Mouse (Mus musculus): ENCODE results near the gene Henmt1.

Henmt1 gene

GRCm38 (mm10) chr3:108997284-108997683, 57.6 kb downstream of the Henmt1 start:
- DNase-seq (ENCODE audit: extremely low read depth, low read depth, low spot score): no peak

DNA sequence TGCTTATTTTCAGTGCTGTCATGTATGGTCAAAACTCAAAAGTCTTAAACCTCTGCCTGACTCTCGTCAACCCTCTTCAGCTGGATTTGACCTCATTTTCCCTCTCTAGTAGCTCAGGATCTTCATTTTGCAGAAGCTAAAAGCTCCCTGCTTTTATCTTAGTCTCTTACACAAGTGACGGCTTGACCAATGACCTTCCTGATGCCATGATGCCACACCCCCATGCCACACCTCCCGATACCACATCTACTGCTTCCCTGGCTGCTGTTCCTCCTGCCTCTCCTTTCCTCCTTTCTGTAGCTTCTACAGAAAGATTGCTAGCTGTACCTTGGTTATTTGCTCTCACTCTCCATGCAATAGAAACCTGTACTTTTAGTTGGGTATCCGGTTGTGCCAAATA, 58.1 kb downstream of the Henmt1 start:
- DNase-seq (ENCODE audit: extremely low read depth, low read depth, low spot score): no peak

GRCm38 (mm10) chr3:108999173-108999572, 59.5 kb downstream of the Henmt1 start:
- DNase-seq (ENCODE audit: extremely low read depth, low read depth, low spot score): no peak

GRCm38 (mm10) chr3:109005777-109006176, 66.1 kb downstream of the Henmt1 start:
- DNase-seq (ENCODE audit: extremely low read depth, low read depth, low spot score): no peak

- DNase-seq (ENCODE audit: extremely low read depth, low read depth, low spot score): no peak
Measured at GRCm38 (mm10) chr3:109008180-109008579, 68.5 kb downstream of the Henmt1 start.
